Mouse (Mus musculus): ENCODE results near the gene Olfr1449. TPM values are rescaled to one million over a fixed set of nuclear protein-coding genes. Genes with fewer than 3 reads are reported as not detected.

Gene Olfr1449
- polyA plus RNA-seq (2012; rRNA removed) (not detected in 2 replicates), polyA plus RNA-seq (2014; fragmentation: Nextera tagmentation; extraction: Ambion mirVana) (not detected in 2 replicates)

- no peak for ATAC-seq (ENCODE audit: low FRiP score, low read depth)
- Histone ChIP-seq H3K27me3 (ENCODE audit: control insufficient read depth, insufficient read depth, low read length) (no peaks in the 10 kb centered on the region), H3K4me3 (replicated peaks; ENCODE audit: low read length) (no peak within 1 kb of the TSS), H3K4me2 (replicated peaks; ENCODE audit: low read depth, low read length, severe bottlenecking) (no peak within 1 kb of the TSS), H3K27ac (replicated peaks; ENCODE audit: low read depth, low read length) (no peak within 1 kb of the TSS), H3K9me3 (ENCODE audit: control insufficient read depth, low read length) (no peaks in the 10 kb centered on the region), H3K4me1 (ENCODE audit: control insufficient read depth, insufficient read depth, low read length) (no peaks in the 10 kb centered on the region), H3K9ac (ENCODE audit: low read depth, low read length, severe bottlenecking) (no peak within 1 kb of the TSS), H3K36me3 (ENCODE audit: control insufficient read depth, insufficient read depth, low read length) (no peaks in the 10 kb centered on the region)
- no peak for TF ChIP-seq POLR2A (IDR thresholded peaks at IDR 0.05; ENCODE audit: borderline replicate concordance, extremely low read depth, insufficient read depth, insufficient read length)
- DNase-seq (ENCODE audit: low spot score) = no peak
Measured at GRCm38 (mm10) chr19:12930540-12930939, at the start of gene Olfr1449. TSS of gene Olfr1449 (plus strand) at chr19:12930840.

- Histone ChIP-seq H3K27ac (replicated peaks; ENCODE audit: low read depth, low read length) (no peak within 1 kb of the TSS), H3K4me2 (replicated peaks; ENCODE audit: low read depth, low read length, severe bottlenecking) (no peak within 1 kb of the TSS), H3K36me3 (ENCODE audit: control insufficient read depth, insufficient read depth, low read length) (no peaks in the 10 kb centered on the region), H3K4me1 (ENCODE audit: control insufficient read depth, insufficient read depth, low read length) (no peaks in the 10 kb centered on the region), H3K9me3 (ENCODE audit: control insufficient read depth, low read length) (no peaks in the 10 kb centered on the region), H3K27me3 (ENCODE audit: control insufficient read depth, insufficient read depth, low read length) (no peaks in the 10 kb centered on the region), H3K9ac (ENCODE audit: low read depth, low read length, severe bottlenecking) (no peak within 1 kb of the TSS), H3K4me3 (replicated peaks; ENCODE audit: low read length) (no peak within 1 kb of the TSS)
- WGBS = 82% methylated on average over 2 of the region's 2 CpGs
- ATAC-seq (ENCODE audit: low FRiP score, low read depth) = no peak
- no peak for DNase-seq (ENCODE audit: low spot score)
- TF ChIP-seq POLR2A (IDR thresholded peaks at IDR 0.05; ENCODE audit: borderline replicate concordance, extremely low read depth, insufficient read depth, insufficient read length) = no peak
Measured at GRCm38 (mm10) chr19:12883555-12883954, 47.1 kb upstream of the Olfr1449 start, which contains the start of gene Olfr1445. TSS of gene Olfr1445 (plus strand) at chr19:12883855.

- H3K27ac ChIP-seq (replicated peaks; ENCODE audit: low read depth, low read length) = no peak within 1 kb of the TSS
- no peaks in the 10 kb centered on the region for H3K27me3 ChIP-seq (ENCODE audit: control insufficient read depth, insufficient read depth, low read length)
- ATAC-seq (ENCODE audit: low FRiP score, low read depth) = no peak
- H3K36me3 ChIP-seq (ENCODE audit: control insufficient read depth, insufficient read depth, low read length) = no peaks in the 10 kb centered on the region
- no peak for DNase-seq (ENCODE audit: low spot score)
- no peak within 1 kb of the TSS for H3K4me2 ChIP-seq (replicated peaks; ENCODE audit: low read depth, low read length, severe bottlenecking)
- H3K4me3 ChIP-seq (replicated peaks; ENCODE audit: low read length) = no peak within 1 kb of the TSS
- WGBS = 87% methylated on average over 1 of the region's 1 CpGs
- no peak within 1 kb of the TSS for H3K9ac ChIP-seq (ENCODE audit: low read depth, low read length, severe bottlenecking)
- no peaks in the 10 kb centered on the region for H3K9me3 ChIP-seq (ENCODE audit: control insufficient read depth, low read length)
- no peaks in the 10 kb centered on the region for H3K4me1 ChIP-seq (ENCODE audit: control insufficient read depth, insufficient read depth, low read length)
- no peak for TF ChIP-seq POLR2A (IDR thresholded peaks at IDR 0.05; ENCODE audit: borderline replicate concordance, extremely low read depth, insufficient read depth, insufficient read length)
Measured at GRCm38 (mm10) chr19:12893424-12893823, 37.2 kb upstream of the Olfr1449 start, which contains the start of gene Olfr1446. TSS of gene Olfr1446 (minus strand) at chr19:12893524.

GRCm38 (mm10) chr19:12903643-12904042 lies 27.0 kb upstream of the Olfr1449 start, which contains the start of gene Olfr1447:
TSS of gene Olfr1447 (minus strand) at chr19:12903743.
- Histone ChIP-seq H3K36me3 (ENCODE audit: control insufficient read depth, insufficient read depth, low read length) (no peaks in the 10 kb centered on the region), H3K27me3 (ENCODE audit: control insufficient read depth, insufficient read depth, low read length) (no peaks in the 10 kb centered on the region), H3K9ac (ENCODE audit: low read depth, low read length, severe bottlenecking) (no peak within 1 kb of the TSS), H3K4me2 (replicated peaks; ENCODE audit: low read depth, low read length, severe bottlenecking) (no peak within 1 kb of the TSS), H3K9me3 (ENCODE audit: control insufficient read depth, low read length) (no peaks in the 10 kb centered on the region), H3K4me3 (replicated peaks; ENCODE audit: low read length) (no peak within 1 kb of the TSS), H3K4me1 (ENCODE audit: control insufficient read depth, insufficient read depth, low read length) (no peaks in the 10 kb centered on the region), H3K27ac (replicated peaks; ENCODE audit: low read depth, low read length) (no peak within 1 kb of the TSS)
- WGBS = 88% methylated on average over 1 of the region's 1 CpGs
- DNase-seq (ENCODE audit: low spot score) (no peak), ATAC-seq (ENCODE audit: low FRiP score, low read depth) (no peak)
- TF ChIP-seq POLR2A (IDR thresholded peaks at IDR 0.05; ENCODE audit: borderline replicate concordance, extremely low read depth, insufficient read depth, insufficient read length) = no peak

- Histone ChIP-seq H3K4me2 (replicated peaks; ENCODE audit: low read depth, low read length, severe bottlenecking) (no peak within 1 kb of the TSS), H3K36me3 (ENCODE audit: control insufficient read depth, insufficient read depth, low read length) (no peaks in the 10 kb centered on the region), H3K27me3 (ENCODE audit: control insufficient read depth, insufficient read depth, low read length) (no peaks in the 10 kb centered on the region), H3K9ac (ENCODE audit: low read depth, low read length, severe bottlenecking) (no peak within 1 kb of the TSS), H3K27ac (replicated peaks; ENCODE audit: low read depth, low read length) (no peak within 1 kb of the TSS), H3K9me3 (ENCODE audit: control insufficient read depth, low read length) (no peaks in the 10 kb centered on the region), H3K4me3 (replicated peaks; ENCODE audit: low read length) (no peak within 1 kb of the TSS), H3K4me1 (ENCODE audit: control insufficient read depth, insufficient read depth, low read length) (no peaks in the 10 kb centered on the region)
- 54% methylated on average over 1 of the region's 1 CpGs for WGBS
- no peak for ATAC-seq (ENCODE audit: low FRiP score, low read depth)
- no peak for TF ChIP-seq POLR2A (IDR thresholded peaks at IDR 0.05; ENCODE audit: borderline replicate concordance, extremely low read depth, insufficient read depth, insufficient read length)
- DNase-seq (ENCODE audit: low spot score) = no peak
Measured at GRCm38 (mm10) chr19:12924319-12924718, 6.3 kb upstream of the Olfr1449 start, which contains the start of gene Olfr1448. TSS of gene Olfr1448 (minus strand) at chr19:12924419.
